8 mouse cellular contexts compared by ENCODE assay signal in genomic region chr17:73008901-73009300, GRCm38 (mm10).
A peak's percentile ranks its signal among the peaks of the same experiment; 100 is the strongest.
DNase-seq lines count a peak whose midpoint lies in the region; ATAC-seq lines count a peak whose summit lies in the region.

No protein-coding gene starts in this region.

- no peak overlapping the region for H3K4me2 ChIP-seq in midbrain, embryonic 11.5 days
- no peak overlapping the region for H3K4me2 ChIP-seq in midbrain, embryonic 16.5 days (ENCODE audit: low read length)
- H3K4me2 ChIP-seq in neural tube, embryonic 11.5 days (ENCODE audit: low read depth): no peak overlapping the region

- no peaks in the 10 kb centered on the region for H3K27me3 ChIP-seq in midbrain, embryonic 11.5 days (ENCODE audit: control insufficient read depth, insufficient read depth, low read length)
- no peaks in the 10 kb centered on the region for H3K27me3 ChIP-seq in midbrain, embryonic 16.5 days (ENCODE audit: control insufficient read depth, insufficient read depth, low read depth, low read length)
- H3K27me3 ChIP-seq in neural tube, embryonic 11.5 days (ENCODE audit: control insufficient read depth, insufficient read depth, low read length): no peaks in the 10 kb centered on the region

- H3K4me3 ChIP-seq in midbrain, embryonic 11.5 days (ENCODE audit: low read depth, low read length): no peak overlapping the region
- H3K4me3 ChIP-seq in midbrain, embryonic 16.5 days (ENCODE audit: low read depth, low read length): no peak overlapping the region
- H3K4me3 ChIP-seq in neural tube, embryonic 11.5 days (ENCODE audit: low read depth, low read length): no peak overlapping the region

- DNase-seq in midbrain, embryonic 11.5 days (ENCODE audit: low spot score, missing footprints): peak; percentile 90
- peak; percentile 26 to 31 for DNase-seq in cerebellum, postnatal 36 days
- peak; percentile 48 to 68 for DNase-seq in heart, postnatal 10 days
- DNase-seq in left cerebral cortex, postnatal 25 days (ENCODE audit: low spot score in 2 of 2): peak; percentile 13 to 39
- DNase-seq in neural tube, embryonic 11.5 days (ENCODE audit: low spot score): peak; percentile 65
- peak; percentile 63 for DNase-seq in thymus, postnatal 4 days

- H3K36me3 ChIP-seq in midbrain, embryonic 11.5 days (ENCODE audit: control insufficient read depth, insufficient read depth, low read length): no peaks in the 10 kb centered on the region
- H3K36me3 ChIP-seq in midbrain, embryonic 16.5 days (ENCODE audit: control insufficient read depth, insufficient read depth, low read length): no peaks in the 10 kb centered on the region
- no peaks in the 10 kb centered on the region for H3K36me3 ChIP-seq in neural tube, embryonic 11.5 days (ENCODE audit: control insufficient read depth, insufficient read depth, low read length)

- 0 out of 2 replicates have a peak, but pooled peaks have one; percentile 16 for ATAC-seq in midbrain, embryonic 11.5 days (ENCODE audit: low FRiP score)
- no peak for ATAC-seq in midbrain, embryonic 16.5 days
- ATAC-seq in activated CD4-positive, CD25-positive, alpha-beta regulatory T cell, adult 4 months: peak; percentile 72
- ATAC-seq in neural tube, embryonic 11.5 days (ENCODE audit: insufficient read depth, low FRiP score, low TSS enrichment): no peak

- H3K9ac ChIP-seq in midbrain, embryonic 11.5 days (ENCODE audit: low read length): no peak overlapping the region
- H3K9ac ChIP-seq in midbrain, embryonic 16.5 days (ENCODE audit: low read depth, low read length): no peak overlapping the region
- H3K9ac ChIP-seq in neural tube, embryonic 11.5 days (ENCODE audit: low read length): no peak overlapping the region

- 55% methylated on average over 4 of the region's 4 CpGs for WGBS in midbrain, embryonic 11.5 days
- 65% methylated on average over 4 of the region's 4 CpGs for WGBS in midbrain, embryonic 16.5 days
- 54% methylated on average over 4 of the region's 4 CpGs for whole genome bisulfite sequencing in neural tube, embryonic 11.5 days

- no peaks in the 10 kb centered on the region for H3K4me1 ChIP-seq in midbrain, embryonic 11.5 days (ENCODE audit: control insufficient read depth, insufficient read depth, low read length)
- no peaks in the 10 kb centered on the region for H3K4me1 ChIP-seq in midbrain, embryonic 16.5 days (ENCODE audit: control insufficient read depth, insufficient read depth, low read length)
- H3K4me1 ChIP-seq in neural tube, embryonic 11.5 days (ENCODE audit: control insufficient read depth, insufficient read depth, low read length): no peaks in the 10 kb centered on the region; the same call in 1 of the 2 replicates

- intact Hi-C loops in heart, postnatal 10 days (cut with DNase I): loop anchor here (2.0 to 10.0 kb wide), 2 partner anchors 90 to 286 kb away; partner anchors contain the start of gene Lbh
- intact Hi-C loops in left cerebral cortex, postnatal 25 days (cut with DNase I): loop anchor here (5.0 kb wide), 2 partner anchors 92 to 117 kb away; partner anchors contain the start of gene Lbh

- no peaks in the 10 kb centered on the region for H3K9me3 ChIP-seq in midbrain, embryonic 11.5 days (ENCODE audit: control insufficient read depth, low read length)
- H3K9me3 ChIP-seq in midbrain, embryonic 16.5 days (replicated peaks; ENCODE audit: control insufficient read depth, low read length, poor library complexity, severe bottlenecking): no peaks in the 10 kb centered on the region
- no peaks in the 10 kb centered on the region for H3K9me3 ChIP-seq in neural tube, embryonic 11.5 days (ENCODE audit: control insufficient read depth, low read length)

- H3K27ac ChIP-seq in midbrain, embryonic 11.5 days (ENCODE audit: low read depth, low read length): no peak overlapping the region
- H3K27ac ChIP-seq in midbrain, embryonic 16.5 days (ENCODE audit: low read length): no peak overlapping the region
- no peak overlapping the region for H3K27ac ChIP-seq in neural tube, embryonic 11.5 days (ENCODE audit: low read depth, low read length)

Comparison
In these comparisons a context has a peak if more than half of its experiments do, and no peak if none do; other contexts are left out.
1. ATAC-seq: peak in midbrain, embryonic 11.5 days (single experiment) and activated CD4-positive, CD25-positive, alpha-beta regulatory T cell, adult 4 months (single experiment); none in midbrain, embryonic 16.5 days (single experiment) and neural tube, embryonic 11.5 days (single experiment).
2. DNase-seq: peak in every context shown above with its lines; median percentile 90 in midbrain, embryonic 11.5 days; 65 in neural tube, embryonic 11.5 days; 63 in thymus, postnatal 4 days; 58 in heart, postnatal 10 days; 28 in cerebellum, postnatal 36 days; 26 in left cerebral cortex, postnatal 25 days.